Mouse (Mus musculus) heart, postnatal 10 days (tissue): ENCODE data around the gene Scaf8. TPM values are rescaled to one million over a fixed set of nuclear protein-coding genes. Genes with fewer than 3 reads are reported as not detected.

Experiments used
- DNase-seq, 2 experiments: peaks; one replicate each; pipeline ENCODE4 v3.0.0; 2021
- intact Hi-C: fragments of 180-260 bp; cut with DNase I; formaldehyde crosslinking; loops from one replicate; pipeline ENCODE4 v1.15.1; 2025
- total RNA-seq, 2 experiments: library from RNA; stranded (reverse); gene quantifications; 2 replicates each; pipeline ENCODE4 v1.2.3; 2021

Scaf8 gene
- total RNA-seq, 2 experiments from 2014 or later, result 45.2 to 45.8 TPM

DNA sequence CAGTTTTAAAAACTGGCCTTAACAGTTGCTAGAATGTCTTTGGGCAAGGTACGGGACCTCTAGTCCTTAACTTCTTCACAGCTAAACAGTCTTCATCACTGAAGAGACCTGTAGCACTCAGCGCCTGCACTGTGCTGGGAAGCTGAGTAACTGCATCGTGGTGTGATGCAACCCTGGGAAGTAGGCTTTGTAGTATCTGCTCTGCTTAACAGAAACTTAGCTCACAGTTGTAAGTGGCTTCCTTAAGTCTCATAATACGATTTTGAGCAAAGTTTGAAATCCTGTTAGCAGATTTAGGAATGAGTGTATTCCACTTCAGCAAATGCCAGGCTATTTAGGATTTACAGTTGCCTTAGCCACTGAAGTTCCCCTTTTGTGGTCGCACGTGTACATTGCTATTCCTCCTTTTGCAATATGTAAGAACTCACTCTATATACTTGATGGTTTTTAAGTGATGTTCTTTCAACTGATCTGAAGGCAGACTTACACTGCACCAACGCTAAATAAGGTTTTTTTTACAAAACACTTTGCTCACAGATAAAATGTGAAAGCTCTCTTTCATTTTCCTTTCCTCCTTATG, 90.1 kb downstream of the Scaf8 start:
- intact Hi-C loops, result no loop called here
- no peak for DNase-seq

DNA sequence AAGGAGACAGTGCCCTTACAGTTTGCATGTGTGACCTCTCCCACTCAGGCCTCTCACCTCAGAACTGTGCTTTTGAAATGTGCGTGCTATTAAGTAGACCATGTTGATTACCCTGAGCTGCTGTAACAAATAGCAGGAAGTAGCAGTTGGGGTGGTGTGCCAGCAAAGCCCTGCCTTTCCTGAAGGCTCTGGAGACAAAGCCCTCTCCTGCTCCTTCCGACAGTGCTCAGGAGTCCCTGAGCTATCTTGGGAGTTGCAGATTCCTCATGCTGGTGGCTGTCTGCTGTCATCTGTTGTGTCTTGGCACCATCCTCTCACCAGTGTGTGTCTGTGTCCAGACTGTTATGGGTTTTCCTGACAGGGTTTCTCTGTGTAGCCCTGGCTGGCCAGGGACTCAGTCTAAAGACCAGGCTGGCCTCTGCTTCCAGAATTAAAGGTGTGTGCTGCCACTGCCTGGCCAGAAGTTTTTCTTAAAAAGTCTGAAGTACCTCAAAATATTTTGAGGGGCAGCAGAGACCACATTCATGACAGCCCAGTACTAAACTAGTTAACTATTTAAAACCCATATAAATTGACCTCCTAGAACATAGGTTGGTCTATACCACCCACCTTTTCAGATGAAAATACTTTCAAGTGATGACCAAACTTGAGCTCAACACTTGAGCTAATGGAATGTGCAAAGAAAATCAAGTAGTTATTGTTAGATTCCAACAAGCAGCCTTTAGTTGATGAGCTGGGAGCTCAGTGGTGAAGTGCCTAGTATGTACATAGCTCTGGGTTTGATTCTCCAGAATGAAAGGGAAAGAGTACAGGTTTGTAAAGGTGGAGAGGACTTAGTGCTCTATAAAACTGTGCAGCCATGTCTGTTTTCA, 92.0 kb downstream of the Scaf8 start:
- DNase-seq, result peak; percentile 12 to 23
- intact Hi-C loops, result no loop called here

- intact Hi-C loops, result no loop called here
- no peak for DNase-seq
These were observed 92.9 kb downstream of the Scaf8 start for GRCm38 (mm10) chr17:3207529-3208240.

GRCm38 (mm10) chr17:3208471-3208870, 93.7 kb downstream of the Scaf8 start:
- no peak for DNase-seq
- intact Hi-C loops, result no loop called here

DNA sequence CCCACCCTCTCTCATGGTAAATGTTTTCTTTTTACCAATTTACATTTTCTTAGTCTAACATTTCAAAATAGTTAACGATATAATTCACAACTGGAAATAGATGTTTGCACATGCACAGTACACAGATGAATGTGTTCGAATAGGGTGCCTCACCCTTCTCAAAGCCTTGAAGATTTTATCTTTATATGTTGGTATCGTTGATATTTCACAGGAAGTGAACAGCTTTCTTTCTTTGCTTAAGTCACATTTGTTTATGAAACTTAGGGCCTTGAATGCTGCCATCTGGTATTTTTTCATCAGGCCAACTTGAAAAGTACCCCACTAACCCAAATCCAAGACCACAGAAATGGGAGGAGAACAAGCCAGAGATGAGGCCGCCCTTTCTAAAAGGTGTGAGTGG, 94.8 kb downstream of the Scaf8 start:
- no peak for DNase-seq
- intact Hi-C loops, result no loop called here

DNA sequence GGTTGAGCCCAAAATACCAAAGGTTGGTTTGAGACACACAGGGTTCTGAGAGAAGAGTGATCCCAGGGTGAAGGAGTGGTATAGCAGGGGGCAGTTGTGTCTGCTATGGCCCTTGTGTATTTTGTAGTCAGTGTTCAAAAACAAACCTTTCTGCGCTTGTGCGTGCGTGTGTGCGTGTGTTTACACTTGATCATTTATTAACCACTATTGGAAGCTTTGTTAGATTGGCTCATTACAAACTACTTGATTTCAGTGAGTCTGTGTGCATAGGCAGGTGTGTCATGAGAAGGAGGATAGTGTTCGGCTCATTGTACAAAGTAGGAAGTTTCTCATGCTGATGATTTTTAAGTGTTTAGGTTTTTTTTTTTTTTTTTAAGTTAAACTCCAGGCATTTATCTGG, 95.4 kb downstream of the Scaf8 start:
- intact Hi-C loops, result no loop called here
- DNase-seq, result no peak

DNA sequence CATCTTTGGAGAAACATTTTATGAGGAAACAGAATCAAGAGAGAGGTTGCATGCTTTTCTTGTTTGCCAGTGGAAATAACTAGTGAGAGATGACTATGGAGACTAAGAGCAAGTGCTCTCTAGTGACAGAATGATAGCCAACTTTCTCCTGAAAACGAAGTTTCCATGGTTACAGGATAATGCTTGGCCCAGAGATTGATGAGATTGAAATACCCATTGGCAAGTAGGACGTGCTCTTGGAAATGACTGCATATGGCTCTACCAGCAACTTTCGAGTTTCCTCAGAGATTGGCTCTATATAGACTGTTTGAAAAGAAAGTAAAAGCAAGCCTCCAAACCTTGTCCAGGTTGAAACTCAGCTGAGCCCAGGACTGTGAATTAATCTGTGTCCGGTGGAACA, 97.3 kb downstream of the Scaf8 start:
- intact Hi-C loops, result no loop called here

GRCm38 (mm10) chr17:3212886-3213285, 98.1 kb downstream of the Scaf8 start:
- no peak for DNase-seq
- intact Hi-C loops, result no loop called here

More for the DNA sequence above, 97.3 kb downstream of the Scaf8 start:
- no peak for DNase-seq

- intact Hi-C loops, result no loop called here
These were observed 100.1 kb downstream of the Scaf8 start for GRCm38 (mm10) chr17:3214852-3215251.

GRCm38 (mm10) chr17:3217023-3217422, 102.3 kb downstream of the Scaf8 start:
- intact Hi-C loops, result no loop called here
- no peak for DNase-seq

More at GRCm38 (mm10) chr17:3214852-3215251, 100.1 kb downstream of the Scaf8 start:
- no peak for DNase-seq

- intact Hi-C loops, result no loop called here
- DNase-seq, result no peak
These were observed 103.6 kb downstream of the Scaf8 start for GRCm38 (mm10) chr17:3218364-3218763.

- DNase-seq, result no peak
- intact Hi-C loops, result no loop called here
These were observed 104.1 kb downstream of the Scaf8 start for GRCm38 (mm10) chr17:3218916-3219315.

DNA sequence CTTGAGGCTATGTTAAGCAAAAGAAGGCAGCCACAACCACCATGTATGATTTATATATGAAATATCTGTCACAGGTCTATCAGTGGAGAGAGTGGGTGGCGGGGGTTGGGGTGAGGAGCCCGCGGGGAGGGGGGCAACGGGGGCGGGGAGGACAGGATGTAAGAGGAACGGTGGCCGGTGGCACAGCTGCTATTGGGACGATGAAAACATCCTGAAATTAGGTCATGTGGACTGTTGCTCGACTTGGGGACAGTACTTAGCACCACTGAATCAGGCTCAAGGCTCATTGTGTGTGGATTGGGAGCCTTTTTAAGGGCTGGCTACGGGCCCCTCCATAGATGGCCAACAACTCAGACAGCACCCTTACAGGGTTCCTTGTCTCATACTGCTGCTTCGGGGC, 105.4 kb downstream of the Scaf8 start:
- intact Hi-C loops, result loop anchor here (5.0 kb wide), 1 partner anchor 118 kb away; no protein-coding TSS in a partner anchor
- DNase-seq, result no peak

GRCm38 (mm10) chr17:3223071-3223470, 108.3 kb downstream of the Scaf8 start:
- DNase-seq, result no peak
- intact Hi-C loops, result loop anchor here (5.0 kb wide), 1 partner anchor 121 kb away; no protein-coding TSS in a partner anchor

GRCm38 (mm10) chr17:3223721-3224120, 108.9 kb downstream of the Scaf8 start:
- DNase-seq, result no peak
- intact Hi-C loops, result loop anchor here (1.0 to 5.0 kb wide), 2 partner anchors 121 to 138 kb away; no protein-coding TSS in a partner anchor

GRCm38 (mm10) chr17:3224383-3225106, 109.8 kb downstream of the Scaf8 start:
- DNase-seq, result peak; percentile 90 to 94
- intact Hi-C loops, result loop anchor here (1.0 to 5.0 kb wide), 2 partner anchors 122 to 139 kb away; no protein-coding TSS in a partner anchor

- intact Hi-C loops, result loop anchor here (2.0 kb wide), 1 partner anchor 216 kb away; no protein-coding TSS in a partner anchor
- DNase-seq, result peak; percentile 64 to 77
These were observed 115.6 kb downstream of the Scaf8 start for GRCm38 (mm10) chr17:3230231-3231000.

DNA sequence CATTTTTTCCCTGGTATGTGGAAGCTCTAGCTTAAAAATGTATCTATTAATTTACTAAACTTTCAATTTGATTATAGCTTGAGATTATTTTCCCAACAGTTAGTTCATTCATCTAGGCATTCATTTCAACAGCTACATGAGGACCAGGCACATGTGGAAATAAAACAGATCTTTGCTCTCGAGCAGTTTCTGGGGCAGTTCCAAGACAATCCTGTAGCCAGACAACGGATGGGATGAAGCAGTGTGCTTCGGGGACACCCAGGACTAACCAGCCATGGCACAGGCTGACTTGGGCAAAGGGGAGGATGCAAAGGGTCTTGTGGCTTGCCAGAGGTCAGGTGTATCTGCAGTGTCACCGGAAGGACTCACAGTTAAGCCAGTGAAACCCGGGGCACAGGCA, 117.9 kb downstream of the Scaf8 start:
- intact Hi-C loops, result no loop called here
- peak; percentile 58 to 60 for DNase-seq

DNA sequence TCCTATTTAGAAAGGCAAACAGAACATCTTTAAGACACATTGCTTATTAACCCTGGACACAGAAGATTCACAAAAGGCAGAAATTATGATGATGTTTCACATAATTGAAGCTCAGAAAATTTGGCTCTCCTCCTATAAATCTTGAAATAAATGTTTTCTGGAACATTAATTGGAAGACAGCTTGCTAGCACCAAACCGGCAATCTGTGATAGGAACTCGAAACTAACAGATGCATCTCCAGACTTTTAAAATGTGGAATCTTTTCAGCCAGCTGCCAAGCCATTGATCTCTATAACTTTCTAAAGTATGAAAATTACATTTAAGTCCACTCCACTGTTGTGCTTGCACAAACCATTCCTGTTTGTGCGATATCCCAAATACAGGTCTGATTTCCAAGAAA, 128.9 kb downstream of the Scaf8 start:
- intact Hi-C loops, result no loop called here

More for the DNA sequence above, 128.9 kb downstream of the Scaf8 start:
- DNase-seq, result no peak
